Mouse (Mus musculus) heart, adult 9 months (tissue): ENCODE measurements at regions not wholly inside any gene's neighbourhood (a gene's known extent, or its start where the extent isn't known, plus 50 kb on each side); places are given as distances from the start of the nearest gene placed in this dataset.
"Not testable (repeated sequence)": the region's sequence is repeated elsewhere in the genome, so short reads cannot be mapped to it uniquely, and the experiment has no call there.

ENCODE experiments used
- DNase-seq, 2 experiments: peaks; one replicate each; pipeline ENCODE4 v3.0.0; 2022; ENCODE audit warnings: low spot score in 2 of 2

DNA sequence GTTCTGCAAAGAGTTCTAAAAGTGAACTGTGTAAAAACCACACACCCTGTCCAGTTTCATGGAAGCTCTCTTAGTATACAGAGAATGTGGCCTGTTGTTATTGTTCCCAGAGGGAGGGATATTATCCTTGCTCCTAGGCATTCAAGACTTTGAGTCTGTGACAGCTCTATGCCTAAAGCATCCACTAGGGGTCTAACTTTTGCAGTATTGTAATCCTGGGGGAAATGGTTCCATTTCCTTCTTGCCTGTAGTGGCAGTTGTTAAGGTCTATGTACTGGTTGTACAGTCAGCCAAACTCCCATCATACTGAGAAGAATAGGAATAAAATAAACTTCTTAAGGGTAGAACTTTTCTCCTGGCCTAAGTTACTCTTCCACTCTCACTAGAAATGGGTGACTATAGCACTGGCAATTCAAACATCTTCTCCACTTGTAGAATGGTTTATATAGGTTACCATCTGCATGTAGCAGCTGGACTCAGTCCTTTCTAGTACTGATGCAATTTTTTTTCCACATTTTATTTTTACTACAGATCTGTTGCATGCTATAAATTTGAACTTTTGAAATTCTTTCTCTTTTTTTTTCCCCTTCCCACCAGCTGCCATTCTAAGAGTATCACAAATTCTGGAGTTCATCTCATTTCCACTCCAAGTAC lies 51.4 kb upstream of the Dpt start:
- DNase-seq: peak; percentile 9 to 43

DNA sequence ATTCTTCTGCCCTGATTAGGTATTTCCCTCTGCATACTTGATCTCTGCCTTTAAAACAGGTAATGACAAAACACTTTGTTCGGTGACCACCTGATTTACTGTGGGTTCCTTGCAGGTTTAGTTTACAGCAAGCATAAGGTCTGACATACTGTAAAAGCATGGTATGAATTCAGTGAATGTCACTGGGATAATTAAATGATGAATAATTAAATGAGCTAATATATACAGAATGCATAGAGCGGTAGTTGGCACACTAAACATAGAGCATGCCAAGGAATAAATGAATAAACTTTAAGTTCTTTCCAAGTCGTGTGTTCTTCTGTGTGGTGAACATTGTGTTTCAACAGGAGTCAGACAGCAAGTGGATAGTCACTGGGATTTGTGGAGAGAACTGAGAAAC lies 51.9 kb upstream of the Dpt start:
- no peak for DNase-seq

DNA sequence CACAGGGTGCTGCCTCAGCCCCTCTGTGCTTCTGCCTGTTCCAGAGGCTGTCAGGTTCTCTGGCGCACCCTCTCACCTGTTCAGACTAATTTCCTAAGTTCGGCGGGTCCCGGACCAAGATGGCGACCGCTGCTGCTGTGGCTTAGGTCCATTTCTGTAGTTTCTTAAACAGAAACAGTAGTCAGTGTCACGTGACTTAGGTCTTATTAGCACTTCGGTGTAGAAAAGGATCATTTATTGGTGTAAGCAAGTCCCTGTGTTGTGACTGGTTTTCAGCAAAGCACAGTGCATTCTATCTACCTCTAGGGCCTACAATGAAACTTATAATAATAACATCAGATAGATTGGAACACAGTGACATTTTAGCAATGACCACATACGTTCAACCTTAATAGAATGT lies 53.5 kb upstream of the Dpt start:
- DNase-seq: not testable (repeated sequence)

DNA sequence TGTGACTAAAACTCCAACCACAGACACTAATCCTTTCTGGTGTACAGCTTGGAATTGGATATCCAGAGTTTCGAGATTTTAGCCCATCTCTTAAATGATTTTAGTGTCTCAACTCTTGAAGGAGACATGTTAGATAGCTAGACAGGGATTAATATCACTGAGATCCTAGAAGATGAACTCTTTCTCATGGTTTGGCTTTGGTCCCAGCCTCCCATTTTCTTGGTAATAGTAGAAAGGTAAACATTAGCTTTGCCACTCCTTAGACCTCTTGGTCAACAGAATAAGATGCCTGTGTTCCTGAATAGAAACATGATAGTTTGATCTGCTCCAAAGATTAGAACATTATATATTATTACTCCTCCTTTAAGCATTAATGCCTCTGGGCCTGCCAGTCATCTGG lies 60.8 kb upstream of the Dpt start:
- DNase-seq: no peak

DNA sequence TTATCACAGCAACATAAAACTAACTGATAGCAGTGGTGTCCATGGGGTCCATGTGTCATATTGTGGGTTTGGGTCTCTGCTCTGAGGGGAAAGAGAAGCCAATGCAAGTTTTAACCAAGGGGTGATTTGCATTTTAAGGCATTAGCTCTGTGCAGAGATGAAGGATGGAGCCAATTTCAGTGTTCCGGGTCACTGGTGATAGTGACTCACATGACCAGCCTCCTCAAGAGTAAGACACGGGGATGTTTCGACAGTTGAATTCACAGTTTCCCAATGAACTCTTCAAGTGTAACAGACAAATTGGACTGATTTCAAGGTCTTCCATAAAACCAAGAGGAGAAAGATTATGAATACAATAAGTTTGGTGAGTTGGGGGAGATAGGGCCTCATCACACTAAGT lies 62.7 kb upstream of the Dpt start:
- DNase-seq: no peak

DNA sequence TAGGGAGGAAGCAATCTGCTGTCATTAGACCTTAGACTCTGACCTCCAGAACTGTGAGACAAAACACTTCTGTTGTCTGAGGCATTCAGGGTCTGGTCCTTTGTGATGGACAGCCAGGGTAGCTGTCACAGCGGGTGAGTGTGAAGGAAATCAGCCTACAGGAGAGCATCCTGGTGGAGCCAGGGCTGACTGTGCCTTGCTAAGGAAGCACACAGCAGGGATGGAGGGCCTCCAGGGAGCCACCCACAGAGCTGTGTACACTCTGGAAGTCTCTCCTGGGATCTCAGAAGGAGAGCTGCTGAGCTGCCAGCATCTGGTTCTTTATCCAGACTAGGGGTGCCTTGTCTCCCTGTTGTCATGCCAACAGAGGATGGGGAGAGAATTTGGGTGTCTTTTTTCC lies 74.4 kb upstream of the Dpt start:
- DNase-seq: no peak

DNA sequence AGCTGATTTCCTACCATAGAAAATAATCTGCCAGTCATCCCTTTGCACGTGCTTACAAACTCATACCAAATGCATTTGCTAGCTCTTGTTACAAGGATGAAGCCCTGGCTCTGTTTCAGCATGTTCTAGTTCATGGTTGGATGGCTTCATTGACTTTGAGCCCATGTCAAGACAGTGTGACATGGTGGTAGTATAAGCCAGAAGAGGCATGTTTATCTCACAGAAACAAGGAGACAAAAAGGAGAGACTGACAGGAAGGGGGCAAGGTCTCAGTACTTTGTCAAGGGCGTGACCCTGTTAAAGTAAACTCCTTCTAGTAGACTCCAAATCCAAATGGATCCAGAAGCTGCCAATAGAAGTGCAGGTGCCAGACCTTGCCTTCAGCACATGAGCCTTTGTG lies 81.5 kb upstream of the Dpt start:
- no peak for DNase-seq

DNA sequence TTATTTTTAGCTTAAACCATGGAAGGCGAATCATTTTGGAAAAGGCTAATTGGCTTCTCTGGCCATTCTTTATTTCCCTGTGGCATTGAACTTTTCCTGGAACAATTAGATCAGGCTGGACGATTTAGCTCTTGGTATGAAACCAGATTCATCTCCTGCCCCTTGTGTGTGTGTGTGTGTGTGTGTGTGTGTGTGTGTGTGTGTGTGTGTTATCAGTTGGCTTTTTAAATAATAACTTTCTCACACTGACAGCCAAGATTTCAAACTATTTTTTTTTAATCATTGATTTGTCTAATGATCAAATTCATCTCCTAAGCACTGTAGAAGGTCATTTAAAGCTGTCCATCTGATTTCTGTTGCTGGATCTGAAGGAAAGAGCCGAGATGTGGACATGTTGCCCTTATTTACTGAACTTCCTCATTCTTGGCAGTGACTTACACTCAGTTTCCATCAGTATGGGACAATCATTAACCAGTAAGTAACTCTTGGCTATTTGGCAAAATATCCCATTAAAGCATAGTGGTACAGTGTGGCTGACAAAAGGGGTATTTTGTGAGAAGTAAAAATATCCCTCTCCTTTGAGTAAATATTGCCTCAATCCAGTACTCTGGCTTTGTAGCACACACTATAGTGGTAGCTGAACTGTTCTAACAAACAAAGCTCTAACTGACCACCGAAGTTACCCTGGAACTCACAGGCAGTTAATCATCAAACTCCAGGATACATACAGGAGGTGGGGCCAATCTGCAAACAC lies 82.5 kb upstream of the Dpt start:
- DNase-seq: no peak

DNA sequence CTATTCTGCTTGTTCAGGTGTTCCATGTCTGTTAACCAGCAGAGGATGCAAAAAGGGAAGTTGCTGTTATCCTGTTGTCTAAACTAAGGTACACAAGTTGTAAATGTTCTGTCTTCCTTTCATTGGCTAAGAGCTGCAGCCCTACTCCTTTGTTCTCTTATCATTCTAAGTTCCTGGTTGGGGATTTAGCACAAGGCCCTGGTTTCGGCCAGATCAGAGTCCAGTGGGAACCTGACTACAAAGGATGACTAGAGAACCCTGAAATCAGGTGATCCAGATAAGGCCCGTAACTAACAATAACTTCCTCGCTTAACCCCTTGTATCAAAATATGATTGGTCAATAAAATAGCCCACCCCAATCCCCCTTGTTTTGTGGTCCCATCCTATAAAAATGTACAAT lies 83.9 kb upstream of the Dpt start:
- DNase-seq: no peak

DNA sequence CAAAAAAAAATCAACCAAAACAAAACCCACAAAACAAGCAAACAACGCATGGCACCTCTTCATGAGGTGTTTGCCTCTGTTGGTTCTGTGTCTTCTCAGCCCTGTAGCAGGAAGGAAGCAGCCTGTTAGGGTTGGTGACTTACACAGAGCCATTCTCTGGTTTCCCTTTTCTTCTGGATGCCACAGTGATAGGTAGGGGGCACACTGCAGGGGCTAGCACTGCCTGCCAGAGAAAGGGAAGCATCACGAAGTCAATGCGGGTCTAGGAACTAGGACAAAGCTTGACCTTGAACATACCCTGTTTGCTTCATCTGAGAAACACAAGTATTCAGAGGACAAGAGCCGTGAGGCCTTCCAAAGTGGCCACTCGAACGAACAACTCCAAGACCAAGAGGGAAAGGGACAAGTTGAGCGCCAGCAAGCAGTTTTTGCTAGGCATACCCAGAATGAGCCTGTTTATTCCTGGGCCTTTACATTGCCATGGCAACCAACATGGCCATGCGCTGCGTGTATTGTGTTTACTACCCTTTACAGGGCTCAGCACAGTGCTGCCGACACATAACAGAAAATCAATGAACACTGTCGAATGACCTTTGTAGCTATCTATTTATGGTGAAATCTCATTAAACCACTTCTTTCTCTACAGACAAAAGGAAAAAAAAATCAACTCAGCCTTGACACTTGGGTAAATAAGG lies 91.9 kb upstream of the Dpt start:
- no peak for DNase-seq

DNA sequence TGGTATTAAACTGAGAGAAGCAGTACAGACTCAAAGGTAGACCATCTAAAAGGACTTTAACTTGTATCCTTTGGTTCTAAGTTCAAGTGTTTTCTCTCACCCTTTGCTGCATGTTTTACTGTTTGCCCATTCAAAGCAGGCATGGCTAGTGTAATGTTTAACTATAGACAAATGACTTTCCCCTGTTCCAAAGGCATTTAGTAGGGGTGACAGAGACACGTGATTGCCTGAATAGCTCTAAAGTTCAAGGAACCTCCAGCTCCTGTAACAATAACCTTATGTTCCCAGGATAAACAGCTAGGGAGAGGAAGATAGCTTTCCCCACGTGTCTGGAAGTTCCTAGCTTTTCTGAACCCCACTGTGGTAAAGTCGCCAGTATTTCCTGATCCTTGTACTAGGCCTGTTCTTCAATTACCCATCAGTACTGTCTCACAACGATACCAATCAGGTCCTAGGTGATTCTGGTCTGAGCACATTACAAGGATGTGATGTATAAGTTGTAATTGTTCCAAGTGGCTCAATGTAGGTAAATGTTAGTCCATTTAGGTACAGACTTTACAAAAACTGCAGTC lies 92.8 kb upstream of the Dpt start:
- no peak for DNase-seq

DNA sequence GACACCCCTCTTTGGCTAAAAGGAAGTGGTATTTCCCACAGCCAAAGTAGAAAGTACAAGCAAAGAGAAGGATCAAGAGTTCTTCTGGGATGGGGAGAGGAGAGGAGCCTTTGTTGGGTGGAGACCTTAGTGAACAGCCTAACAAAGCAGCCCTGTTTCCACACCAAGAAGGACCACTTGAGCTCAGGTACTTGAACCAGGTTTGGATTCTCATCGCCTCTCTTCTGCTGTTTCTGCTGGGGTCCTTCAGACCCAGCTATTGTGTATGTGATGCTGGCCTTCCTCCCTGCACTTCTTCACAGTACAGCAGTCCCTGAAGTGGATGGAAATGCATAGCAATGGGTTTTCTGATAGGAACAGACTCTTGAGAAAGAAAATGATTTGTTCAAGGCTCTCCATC lies 106.4 kb upstream of the Dpt start:
- no peak for DNase-seq

DNA sequence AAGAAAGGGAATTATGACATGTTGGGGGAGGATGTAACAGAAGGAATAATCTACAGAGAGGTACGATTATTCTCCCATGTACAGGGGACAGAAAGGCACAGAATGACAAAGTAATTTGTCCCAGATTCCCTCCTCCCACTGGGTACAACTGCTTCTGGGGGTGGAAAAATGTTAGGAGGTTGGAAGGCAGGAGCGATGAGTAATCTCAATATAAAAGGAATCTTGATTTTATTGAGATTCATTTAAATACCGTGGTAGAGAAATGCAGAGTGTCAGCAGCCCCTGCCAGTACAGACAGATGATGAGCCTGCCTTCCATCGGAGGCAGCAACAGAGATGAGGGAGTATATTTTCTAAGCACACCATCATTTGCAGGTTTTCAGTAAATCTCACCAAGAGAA lies 107.1 kb upstream of the Dpt start:
- DNase-seq: no peak

DNA sequence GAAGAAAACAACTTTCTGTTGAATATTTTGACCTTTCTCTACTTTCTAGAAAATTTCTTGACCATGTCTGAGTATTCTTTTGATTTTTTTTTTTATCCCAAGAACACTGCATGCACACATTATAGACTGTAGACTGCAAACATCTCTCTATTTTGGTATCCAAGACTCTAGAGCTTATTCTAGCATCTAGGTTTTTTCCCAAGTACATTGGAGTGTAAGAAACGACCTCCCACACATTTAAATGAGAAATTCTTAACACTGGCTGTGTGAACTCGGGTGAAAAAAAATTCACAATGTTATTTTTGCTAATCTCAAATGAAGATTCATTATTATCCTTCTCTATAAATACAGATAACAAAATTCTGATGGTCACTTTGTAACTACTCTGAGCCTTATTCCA lies 112.0 kb upstream of the Dpt start:
- no peak for DNase-seq

DNA sequence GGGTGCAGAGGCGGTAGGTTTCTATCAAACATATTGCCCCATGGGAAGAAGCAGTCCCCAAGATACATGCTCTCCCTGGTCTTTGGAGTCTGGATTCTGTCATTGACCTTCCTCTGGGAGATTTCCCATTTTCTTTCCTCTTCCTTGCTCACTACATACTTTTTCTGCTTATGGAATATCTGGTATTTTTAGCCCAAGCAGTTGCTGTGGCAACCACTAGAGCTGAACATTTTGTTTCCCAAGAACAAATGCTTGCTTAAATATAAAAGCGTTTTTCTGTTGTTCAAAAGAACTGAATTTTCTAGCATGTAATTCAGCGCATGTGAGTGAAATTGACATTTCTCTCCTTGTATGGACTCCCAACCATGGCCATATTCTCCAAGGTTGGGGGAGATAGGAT lies 112.7 kb upstream of the Dpt start:
- no peak for DNase-seq

DNA sequence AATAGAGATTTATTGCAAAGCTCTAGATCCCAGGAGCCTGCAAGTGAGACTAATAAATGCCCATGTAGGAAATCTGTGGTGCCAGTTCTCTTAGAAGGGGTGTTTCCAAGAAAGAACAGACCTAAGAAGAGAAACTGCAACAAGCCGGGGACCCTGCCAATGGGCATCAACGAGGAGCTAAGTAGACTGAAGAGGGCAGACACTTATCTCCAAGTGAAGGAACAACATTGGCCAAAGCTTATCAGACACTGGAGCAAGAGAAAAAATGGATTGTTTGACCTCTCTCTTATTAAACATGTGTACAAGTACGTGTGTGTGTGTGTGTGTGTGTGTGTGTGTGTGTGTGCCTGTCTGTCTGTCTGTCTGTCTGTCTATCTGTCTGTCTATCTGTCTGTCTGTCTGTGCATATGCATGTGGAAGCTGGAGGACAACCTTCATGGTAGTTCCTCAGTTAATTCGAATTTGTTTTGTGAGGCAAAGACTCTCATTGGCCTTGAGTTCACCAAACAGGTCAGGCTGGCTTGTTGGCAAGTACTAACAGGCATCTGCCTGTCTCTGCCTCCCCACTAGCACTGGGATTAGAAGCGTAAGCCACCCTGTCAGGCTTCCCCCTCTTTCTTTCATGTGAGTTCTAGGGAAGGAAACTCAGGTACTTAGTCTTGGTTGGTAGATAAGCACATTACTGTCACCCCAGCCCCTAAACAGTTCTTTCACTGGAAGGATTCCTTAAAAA lies 113.4 kb upstream of the Dpt start:
- DNase-seq: no peak

DNA sequence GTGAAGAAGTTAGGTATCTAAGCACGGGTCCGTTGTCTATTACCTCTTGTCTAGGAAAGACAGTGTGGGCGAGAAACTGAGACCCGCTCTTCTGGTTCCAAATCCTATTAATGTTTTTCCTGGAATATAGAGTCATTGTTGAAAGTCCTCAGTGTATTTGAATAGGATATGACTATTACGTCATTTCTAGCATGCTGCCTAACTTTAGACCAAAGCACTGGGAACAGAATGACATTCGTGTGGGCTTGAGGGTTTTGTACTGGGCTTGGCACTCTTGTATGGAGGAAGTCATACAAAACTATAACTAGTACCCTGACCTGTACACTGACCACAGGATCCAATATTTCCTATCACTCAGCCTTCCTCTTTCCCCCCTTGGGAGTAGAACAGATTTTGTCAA lies 114.0 kb upstream of the Dpt start:
- DNase-seq: no peak

DNA sequence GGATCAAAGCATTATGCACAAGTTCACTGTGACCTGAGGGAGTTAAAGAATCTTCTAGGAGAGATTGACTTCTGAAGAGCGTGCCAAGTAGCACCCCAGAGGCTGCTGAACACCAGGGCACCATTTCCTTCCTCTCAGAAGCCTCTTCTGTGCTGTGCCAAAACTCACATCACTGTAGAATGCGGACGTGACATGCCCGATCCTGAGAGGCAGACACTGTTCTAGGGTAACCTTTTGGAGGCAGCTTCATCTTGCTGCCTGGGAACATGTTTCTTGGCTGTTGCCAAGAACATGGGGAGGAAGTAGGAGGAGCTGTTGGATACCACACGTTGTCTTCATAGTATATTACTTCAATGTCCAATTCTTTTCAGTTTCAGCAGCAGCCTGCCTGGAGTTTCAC lies 114.9 kb upstream of the Dpt start:
- peak; percentile 39 to 54 for DNase-seq

DNA sequence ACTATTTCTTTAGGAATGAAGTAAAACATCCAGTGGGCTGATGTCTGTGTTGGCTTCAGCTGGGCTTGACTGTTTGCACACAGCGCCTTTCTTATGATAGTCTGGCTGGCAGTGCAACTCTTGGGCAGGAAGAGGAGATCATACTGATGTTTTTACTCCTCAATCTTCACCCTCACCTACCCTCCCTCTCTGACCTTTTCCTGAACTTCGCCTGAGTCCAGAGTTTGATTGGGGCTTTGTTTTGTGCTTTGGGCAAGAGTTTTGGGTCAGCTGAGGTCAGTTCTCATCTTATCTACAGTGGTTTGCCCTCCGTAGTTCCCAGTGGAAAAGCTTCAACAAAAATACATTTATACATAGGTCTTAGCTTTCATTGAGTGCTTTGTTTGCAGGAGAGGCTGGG lies 118.1 kb upstream of the Dpt start:
- no peak for DNase-seq

DNA sequence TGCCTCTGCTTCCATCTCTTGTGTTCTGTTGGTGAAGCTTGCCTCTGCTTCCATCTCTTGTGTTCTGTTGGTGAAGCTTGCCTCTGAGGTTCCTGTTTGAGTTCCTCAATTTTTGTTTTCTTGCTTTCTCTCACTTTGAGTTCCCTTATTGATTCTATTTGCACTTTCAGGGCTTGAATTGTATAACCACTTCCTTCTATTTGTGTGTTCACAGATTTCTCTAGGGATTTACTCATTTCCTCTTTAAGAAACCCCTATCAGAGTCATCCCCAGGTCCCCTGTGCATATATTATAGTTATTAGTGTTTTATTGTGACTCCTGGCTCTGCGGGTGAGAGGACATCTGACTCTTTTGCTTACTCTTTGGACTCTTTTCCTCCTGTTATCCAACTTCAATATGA lies 144.2 kb upstream of the Dpt start:
- DNase-seq: no peak

DNA sequence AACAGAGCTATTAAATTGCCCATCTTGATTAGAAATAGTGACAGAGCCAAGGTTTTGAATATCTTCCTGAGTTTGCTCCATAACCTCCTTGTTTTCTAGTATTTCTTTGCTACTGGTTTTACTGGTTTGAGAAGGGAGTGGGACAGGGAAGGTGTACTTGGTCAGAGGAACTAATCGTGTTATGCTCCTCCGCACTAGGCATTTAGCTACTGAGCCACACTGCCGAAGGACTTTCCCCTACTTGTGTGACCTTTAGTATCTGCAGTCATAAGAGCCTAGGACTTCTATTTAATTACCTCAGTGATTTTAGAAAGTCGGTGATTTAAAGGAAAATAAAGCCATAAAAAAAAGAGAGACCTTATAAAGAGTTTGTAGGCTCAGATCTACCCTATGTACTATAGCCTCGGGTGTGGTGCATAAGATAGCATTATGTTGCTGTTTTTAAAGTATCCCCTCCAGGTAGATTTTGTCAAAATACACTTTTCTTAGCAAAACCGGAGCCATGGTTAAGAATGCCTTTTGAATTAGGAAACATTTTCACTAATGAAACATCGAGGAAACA lies 158.5 kb upstream of the Dpt start:
- DNase-seq: no peak

DNA sequence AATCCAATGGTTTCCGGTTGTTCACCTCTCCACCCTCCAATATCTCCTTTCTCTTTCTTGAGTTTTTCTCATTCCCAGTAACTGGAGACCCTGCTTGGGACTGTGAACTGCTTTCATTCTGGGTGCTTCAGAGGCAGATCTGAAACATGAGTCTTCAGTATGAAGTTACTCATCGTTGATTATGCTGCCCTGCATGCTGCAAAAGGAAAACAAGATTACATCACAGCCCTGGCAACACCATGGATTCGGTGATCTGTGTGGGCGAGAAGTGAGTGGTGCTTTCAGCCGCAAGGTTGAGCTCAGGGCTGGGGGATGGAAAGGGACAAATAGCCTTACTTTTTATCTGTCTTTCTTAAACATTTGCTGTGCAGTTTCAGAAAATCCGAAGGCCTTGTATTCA lies 164.8 kb upstream of the Dpt start:
- DNase-seq: peak; percentile 16 to 55
